Mouse (Mus musculus) stomach, postnatal 0 days (tissue): Measurements from ENCODE around the gene Tex35.

Experiments
- CTCF ChIP-seq: IDR thresholded peaks from 2 replicates; pipeline ENCODE4 v1.5.1; 2016; ENCODE audit warnings: antibody characterized with exemption, low read depth, mild to moderate bottlenecking, moderate library complexity
- EP300 ChIP-seq: optimal IDR thresholded peaks from 2 replicates; pipeline ENCODE3; 2016; ENCODE audit warnings: antibody characterized with exemption

DNA sequence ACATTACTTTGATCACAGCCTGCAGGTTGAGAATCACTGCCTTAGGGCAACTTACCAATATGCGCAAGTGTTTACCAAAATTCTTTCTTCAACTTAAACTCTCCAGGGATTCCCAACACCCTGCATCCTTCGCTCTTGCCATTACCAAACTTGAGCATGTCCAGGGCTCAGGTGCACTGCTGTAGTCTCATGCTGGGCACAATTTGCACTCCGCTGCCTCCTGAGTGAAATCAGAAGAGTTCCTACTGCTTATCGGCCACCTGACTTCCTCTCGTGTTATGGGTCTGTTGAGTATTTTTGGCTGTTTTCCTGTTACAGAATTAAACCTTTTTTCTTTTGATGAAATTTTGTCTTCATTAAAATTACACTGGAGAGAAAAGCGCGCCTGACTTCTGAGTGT, 53.8 kb downstream of the Tex35 start:
- TF ChIP-seq EP300 (no peak), CTCF (no peak)
